Mouse (Mus musculus) natural killer cell, adult 2 months (primary cell): ENCODE results near the gene Lyst.
"Not testable (repeated sequence)": the region's sequence is repeated elsewhere in the genome, so short reads cannot be mapped to it uniquely, and the experiment has no call there.

Source experiments
- DNase-seq, 2 experiments: peaks; one replicate each; pipeline ENCODE4 v3.0.0; 2022; ENCODE audit warnings: low spot score in 2 of 2

The Lyst gene

GRCm38 (mm10) chr13:13635224-13635623 is 45.0 kb downstream of the Lyst start:
- no peak for DNase-seq

- DNase-seq: no peak
Observed at GRCm38 (mm10) chr13:13637577-13637976, 47.4 kb downstream of the Lyst start.

- no peak for DNase-seq
Observed at GRCm38 (mm10) chr13:13637981-13638380, 47.8 kb downstream of the Lyst start.

GRCm38 (mm10) chr13:13638725-13639124 is 48.5 kb downstream of the Lyst start:
- no peak for DNase-seq

GRCm38 (mm10) chr13:13647296-13647695 is 57.1 kb downstream of the Lyst start:
- no peak for DNase-seq

- DNase-seq: no peak
Observed at GRCm38 (mm10) chr13:13655453-13655852, 65.3 kb downstream of the Lyst start.

GRCm38 (mm10) chr13:13666103-13666502 is 75.9 kb downstream of the Lyst start:
- not testable (repeated sequence) for DNase-seq

- DNase-seq: no peak
Observed at GRCm38 (mm10) chr13:13670669-13671068, 80.5 kb downstream of the Lyst start.

GRCm38 (mm10) chr13:13671585-13672328 is 81.6 kb downstream of the Lyst start:
- DNase-seq: no peak

- no peak for DNase-seq
Observed at GRCm38 (mm10) chr13:13674669-13675343, 84.6 kb downstream of the Lyst start.

- DNase-seq: no peak
Observed at GRCm38 (mm10) chr13:13677871-13678270, 87.7 kb downstream of the Lyst start.

- no peak for DNase-seq
Observed at GRCm38 (mm10) chr13:13681642-13682041, 91.4 kb downstream of the Lyst start.

- DNase-seq: no peak
Observed at GRCm38 (mm10) chr13:13703476-13703875, 113.3 kb downstream of the Lyst start.

GRCm38 (mm10) chr13:13721435-13721834 is 131.2 kb downstream of the Lyst start:
- DNase-seq: not testable (repeated sequence)

GRCm38 (mm10) chr13:13723293-13723692 is 133.1 kb downstream of the Lyst start:
- no peak for DNase-seq

GRCm38 (mm10) chr13:13723786-13724185 is 133.6 kb downstream of the Lyst start:
- no peak for DNase-seq

- DNase-seq: no peak
Observed at GRCm38 (mm10) chr13:13739232-13739631, 149.0 kb downstream of the Lyst start.

GRCm38 (mm10) chr13:13745911-13746310 is 155.7 kb downstream of the Lyst start:
- no peak for DNase-seq

- peak in 1 of 2 experiments; percentile 63 for DNase-seq
Observed at GRCm38 (mm10) chr13:13775778-13776494, 185.7 kb downstream of the Lyst start.

- no peak for DNase-seq
Observed at GRCm38 (mm10) chr13:13777052-13777451, 186.9 kb downstream of the Lyst start.

- no peak for DNase-seq
Observed at GRCm38 (mm10) chr13:13777696-13778095, 187.5 kb downstream of the Lyst start.

GRCm38 (mm10) chr13:13778837-13779458 is 188.8 kb downstream of the Lyst start:
- no peak for DNase-seq
